ENCODE assay signal across 19 mouse cellular contexts in the genomic region with DNA sequence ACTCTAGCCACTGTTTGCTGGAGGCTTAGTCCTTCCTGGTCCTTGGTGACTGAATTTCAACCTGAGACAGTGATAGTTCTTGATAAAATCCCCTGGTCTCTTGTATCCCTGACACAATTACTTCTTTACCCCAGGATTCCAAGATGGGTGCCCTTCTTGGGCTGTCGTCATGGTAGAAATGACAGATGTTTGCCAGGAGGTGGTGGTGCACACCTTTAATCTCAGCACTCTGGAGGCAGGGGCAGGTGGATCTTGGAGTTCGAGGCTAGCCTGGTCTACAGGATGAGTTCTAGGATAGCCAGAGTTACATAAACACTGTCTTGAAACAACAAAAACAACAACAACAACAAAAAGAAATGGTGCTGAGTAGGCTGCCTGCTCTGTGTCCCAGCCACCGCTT.
"Had no signal": no experiment of that assay in that cellular context is flagged by ENCODE, and none has a peak within 500 bp of the region (broad histone marks: within the 10 kb centered on the region; RNA-seq: fewer than 3 reads in every experiment).

No protein-coding gene starts in this region.

- DNase-seq: kidney, postnatal 25 days; layer of hippocampus, adult 9-11 months; liver; lung, adult 18-20 months; lung, postnatal 10 days; lung, postnatal 36 days; thymus, adult 18-20 months; thymus, postnatal 36 days had no signal

- H3K4me2 ChIP-seq: limb, embryonic 13.5 days; liver, embryonic 12.5 days; liver, embryonic 15.5 days; lung, embryonic 15.5 days; midbrain, embryonic 15.5 days; neural tube, embryonic 13.5 days had no signal

- H3K4me3 ChIP-seq: layer of hippocampus, adult 2 months; limb, embryonic 10.5 days; limb, embryonic 13.5 days; liver, embryonic 12.5 days; liver, embryonic 15.5 days; lung, embryonic 15.5 days; megakaryocyte, embryonic 14.5 days; midbrain, embryonic 10.5 days; midbrain, embryonic 15.5 days; neural tube, embryonic 13.5 days had no signal

- H3K9ac ChIP-seq: limb, embryonic 13.5 days; liver, embryonic 12.5 days; liver, embryonic 15.5 days; lung, embryonic 15.5 days; midbrain, embryonic 15.5 days; neural tube, embryonic 13.5 days had no signal

- ATAC-seq: liver, embryonic 12.5 days; midbrain, embryonic 15.5 days had no signal

- H3K9me3 ChIP-seq: limb, embryonic 10.5 days; limb, embryonic 13.5 days; liver, embryonic 12.5 days; liver, embryonic 15.5 days; lung, embryonic 15.5 days; megakaryocyte, embryonic 14.5 days; midbrain, embryonic 10.5 days; midbrain, embryonic 15.5 days; neural tube, embryonic 13.5 days had no signal

- H3K36me3 ChIP-seq: midbrain, embryonic 15.5 days had no signal

- H3K27ac ChIP-seq: kidney, postnatal 0 days; layer of hippocampus, adult 2 months; limb, embryonic 10.5 days; limb, embryonic 13.5 days; liver, embryonic 12.5 days; liver, embryonic 15.5 days; lung, embryonic 15.5 days; midbrain, embryonic 10.5 days; midbrain, embryonic 15.5 days; neural tube, embryonic 13.5 days had no signal

- H3K27me3 ChIP-seq: limb, embryonic 13.5 days; liver, embryonic 12.5 days; liver, embryonic 15.5 days; lung, embryonic 15.5 days; midbrain, embryonic 15.5 days; neural tube, embryonic 13.5 days had no signal
